Mouse (Mus musculus) small intestine, adult 2 months (tissue): Measurements from ENCODE around the gene Sass6. TPM values are rescaled to one million over a fixed set of nuclear protein-coding genes. Genes with fewer than 3 reads are reported as not detected.
"Not testable (repeated sequence)": the region's sequence is repeated elsewhere in the genome, so short reads cannot be mapped to it uniquely, and the experiment has no call there.

Experiments
- H3K27ac ChIP-seq: fragments of 200-500 bp; 2 replicates; pipeline ENCODE4 v1.5.1; 2012; ENCODE audit warnings: low read depth, low read length, control low read depth, inconsistent platforms; ENCODE audit not compliant: insufficient read depth
- H3K27me3 ChIP-seq: fragments of 200-500 bp; 2 replicates; pipeline ENCODE4 v1.6.1; 2012; ENCODE audit warnings: mild to moderate bottlenecking, moderate library complexity, low read length, inconsistent platforms; ENCODE audit not compliant: control insufficient read depth, insufficient read depth
- H3K36me3 ChIP-seq: fragments of 200-500 bp; 2 replicates; pipeline ENCODE4 v1.6.1; 2012; ENCODE audit warnings: mild to moderate bottlenecking, low read length, control low read depth, inconsistent platforms; ENCODE audit not compliant: control insufficient read depth, insufficient read depth
- H3K4me1 ChIP-seq: fragments of 200-500 bp; 2 replicates; pipeline ENCODE4 v1.6.1; 2012; ENCODE audit warnings: low read length, inconsistent platforms, mixed read lengths; ENCODE audit not compliant: control insufficient read depth, insufficient read depth, insufficient read length
- H3K4me3 ChIP-seq: fragments of 200-500 bp; 2 replicates; pipeline ENCODE4 v1.5.1; 2012; ENCODE audit warnings: low read depth, mild to moderate bottlenecking, control low read depth, inconsistent platforms, low read length, moderate library complexity
- CTCF ChIP-seq: fragments of 200-500 bp; IDR thresholded peaks from 2 replicates; pipeline ENCODE4 v1.5.1; 2012; ENCODE audit warnings: low read depth, mild to moderate bottlenecking, control low read depth, inconsistent platforms, low read length, moderate library complexity, mixed read lengths; ENCODE audit not compliant: insufficient replicate concordance, insufficient read length; ENCODE audit errors: extremely low read depth
- POLR2A ChIP-seq: fragments of 200-500 bp; IDR thresholded peaks from 2 replicates; pipeline ENCODE4 v1.6.1; 2012; ENCODE audit warnings: low read depth, mild to moderate bottlenecking, control low read depth, inconsistent platforms, low read length, moderate library complexity
- WGBS: fragments of 180-500 bp; shearing (Covaris S2); methylation state at CpG from one replicate; pipeline ENCODE4 v1.1.7; 2018; 5-methylcytosine and 5-hydroxymethylcytosine counted together
- polyA plus RNA-seq: library from polyadenylated mRNA; depleted of rRNA; stranded (reverse); fragments of >200 nt; gene quantifications from 2 replicates; pipeline ENCODE4 v1.2.3, GENCODE M21; 2012; rRNA removed

The Sass6 gene
- polyA plus RNA-seq, result 0.11 and 1.2 TPM in 2 replicates

DNA sequence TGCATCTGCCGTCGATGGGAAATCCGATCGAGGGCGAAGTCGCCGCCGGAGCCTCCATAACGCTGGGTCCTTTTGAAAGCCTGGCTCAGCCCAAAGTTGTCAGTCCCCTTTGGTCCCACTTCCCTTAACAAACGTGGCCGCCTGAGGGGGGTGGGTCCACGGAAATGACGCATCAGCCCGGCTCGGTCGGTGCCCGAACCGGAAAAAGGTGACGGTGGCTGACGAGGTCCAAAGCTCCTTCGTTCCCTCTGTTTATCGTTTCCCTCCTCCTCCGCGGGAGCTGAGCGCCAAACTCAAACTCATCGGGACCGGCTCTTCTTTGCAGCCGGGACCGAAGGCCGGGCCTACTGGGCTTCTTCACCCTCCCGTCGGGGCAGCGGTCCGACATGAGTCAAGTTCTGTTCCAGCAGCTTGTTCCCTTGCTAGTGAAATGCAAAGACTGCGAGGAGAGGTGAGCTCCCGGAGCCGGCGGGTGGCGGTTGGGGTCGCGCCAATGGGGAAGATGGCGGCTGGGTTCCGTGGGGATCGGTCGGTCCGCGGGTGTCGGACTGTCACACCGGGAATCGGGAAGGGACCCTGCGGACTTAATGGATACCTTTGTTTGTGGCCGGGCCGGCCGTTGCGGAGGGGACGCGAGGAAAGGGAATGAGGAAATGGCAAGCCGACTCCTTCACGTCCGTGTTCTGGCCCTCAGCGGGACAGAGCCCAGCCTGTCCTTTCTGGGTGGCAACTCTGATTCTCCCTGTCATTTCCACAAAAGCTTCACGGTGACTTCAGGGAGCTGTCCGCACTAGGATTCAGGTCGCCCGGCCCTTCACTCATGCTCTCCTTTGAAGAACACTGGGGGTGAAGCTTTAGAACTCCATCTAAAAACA is at the start of gene Sass6:
TSS of gene Sass6 (plus strand) at position 255 of the 875 bp plus-strand sequence.
- TF ChIP-seq POLR2A (no peak; the same call in 1 of the 2 replicates), CTCF (no peak)
- Histone ChIP-seq H3K27ac (peak within 1 kb of the TSS; percentile 55), H3K4me1 (peaks cover 2% of the 10 kb centered on the region; the same call in 1 of the 2 replicates), H3K36me3 (peaks cover 9% of the 10 kb centered on the region), H3K27me3 (no peaks in the 10 kb centered on the region), H3K4me3 (peak within 1 kb of the TSS; percentile 87)
- under 1% methylated on average over 65 of the region's 65 CpGs for WGBS

- no peak overlapping the region for H3K27ac ChIP-seq
- WGBS, result 58% methylated on average over 5 of the region's 5 CpGs
- no peaks in the 10 kb centered on the region for H3K27me3 ChIP-seq
- H3K36me3 ChIP-seq, result peaks cover 12% of the 10 kb centered on the region
- H3K4me1 ChIP-seq, result no peaks in the 10 kb centered on the region
- H3K4me3 ChIP-seq, result no peak overlapping the region
- no peak for TF ChIP-seq POLR2A
- TF ChIP-seq CTCF, result no peak
These were observed 47.4 kb upstream of the Sass6 start for GRCm38 (mm10) chr3:116547430-116547829.

DNA sequence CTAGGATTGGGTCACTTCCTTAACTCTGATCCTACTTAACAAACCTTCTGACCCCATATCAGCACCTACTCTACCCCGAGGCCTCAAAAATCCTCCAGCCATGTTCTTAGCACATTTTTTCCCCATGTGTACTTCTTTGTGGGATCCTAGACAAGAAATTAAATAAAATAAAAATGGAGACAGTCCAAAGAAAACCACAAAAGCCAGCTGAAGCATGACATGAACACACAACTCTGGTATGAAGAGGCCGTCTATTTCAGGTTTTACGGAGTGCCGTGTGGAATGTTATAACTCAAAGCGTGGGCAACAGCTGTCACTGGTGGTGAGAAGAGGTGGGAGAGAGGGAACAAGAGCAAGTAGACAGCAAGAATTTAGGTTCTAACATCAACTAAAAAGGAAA is 43.4 kb upstream of the Sass6 start:
- 93% methylated on average over 5 of the region's 5 CpGs for WGBS
- Histone ChIP-seq H3K4me3 (no peak overlapping the region), H3K4me1 (no peaks in the 10 kb centered on the region), H3K36me3 (peaks cover 8% of the 10 kb centered on the region), H3K27ac (no peak overlapping the region), H3K27me3 (no peaks in the 10 kb centered on the region)
- no peak for TF ChIP-seq CTCF
- no peak for TF ChIP-seq POLR2A

DNA sequence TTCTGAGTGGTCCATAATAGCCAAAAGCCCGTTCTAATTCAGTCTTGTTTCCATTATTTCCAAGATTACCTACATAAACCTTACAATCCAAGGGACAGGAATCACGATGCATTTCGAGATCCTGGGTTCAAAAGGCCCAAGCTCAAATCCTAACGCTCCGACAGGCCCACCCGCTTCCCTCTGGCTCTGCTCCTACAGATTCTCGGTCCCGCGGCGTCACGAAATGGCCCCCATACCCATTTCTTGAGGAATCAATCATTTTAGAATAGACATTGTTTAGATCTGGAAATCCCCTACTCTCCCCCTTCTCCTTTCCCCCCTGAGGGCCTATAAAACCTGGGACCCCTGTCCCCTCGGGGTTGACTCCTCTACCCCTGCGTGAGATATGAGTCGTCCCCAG is 33.5 kb upstream of the Sass6 start:
- H3K4me3 ChIP-seq, H3K36me3 ChIP-seq, H3K27me3 ChIP-seq, H3K27ac ChIP-seq, H3K4me1 ChIP-seq: not testable (repeated sequence)
- WGBS, result 94% methylated on average over 14 of the region's 14 CpGs

DNA sequence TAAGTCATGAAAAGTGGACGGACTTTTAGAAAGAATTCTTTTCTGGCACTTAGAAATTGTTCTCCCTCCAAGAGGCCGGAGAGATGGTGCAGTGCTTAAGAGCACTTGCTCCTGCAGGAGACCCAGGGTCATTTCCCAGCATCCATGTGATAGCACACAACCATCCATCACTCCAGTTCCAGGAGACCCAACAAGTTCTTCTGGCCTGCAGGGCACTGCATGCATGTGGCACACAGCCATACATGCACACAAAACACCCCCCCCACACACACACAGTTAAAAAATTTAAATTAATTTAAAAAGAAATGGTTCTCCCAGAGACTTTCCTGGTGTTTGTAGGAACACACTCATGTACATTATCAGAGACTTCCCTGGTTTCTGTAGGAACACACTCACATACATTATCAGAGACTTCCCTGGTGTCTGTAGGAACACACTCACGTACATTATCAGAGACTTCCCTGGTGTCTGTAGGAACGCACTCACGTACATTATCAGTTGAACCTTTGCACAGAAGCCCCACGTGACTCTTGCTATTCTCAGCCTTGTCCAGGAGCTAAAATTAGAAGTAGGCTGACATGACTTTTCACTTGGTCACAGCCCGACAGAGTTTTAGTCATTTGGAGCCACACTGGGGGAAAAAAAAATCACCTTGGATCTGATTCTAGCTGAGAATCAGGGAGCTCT is 32.2 kb upstream of the Sass6 start, which contains the start of gene Lrrc39:
TSS of gene Lrrc39 (plus strand) at position 566 of the 687 bp plus-strand sequence.
- Histone ChIP-seq H3K36me3 (no peaks in the 10 kb centered on the region), H3K4me3 (no peak within 1 kb of the TSS; the same call in 1 of the 2 replicates), H3K4me1 (no peaks in the 10 kb centered on the region), H3K27me3 (no peaks in the 10 kb centered on the region; the same call in 1 of the 2 replicates), H3K27ac (no peak within 1 kb of the TSS)
- 24% methylated on average over 7 of the region's 7 CpGs for whole genome bisulfite sequencing
- no peak for TF ChIP-seq POLR2A
- TF ChIP-seq CTCF, result no peak

- H3K27ac ChIP-seq, result no peak overlapping the region
- no peaks in the 10 kb centered on the region; the same call in 1 of the 2 replicates for H3K27me3 ChIP-seq
- H3K4me3 ChIP-seq, result no peak overlapping the region; the same call in 1 of the 2 replicates
- H3K36me3 ChIP-seq, result no peaks in the 10 kb centered on the region
- no peak for TF ChIP-seq POLR2A
- no peak for TF ChIP-seq CTCF
- WGBS, result 12% methylated on average over 7 of the region's 7 CpGs
- H3K4me1 ChIP-seq, result no peaks in the 10 kb centered on the region
These were observed 31.7 kb upstream of the Sass6 start for GRCm38 (mm10) chr3:116563095-116563492.

DNA sequence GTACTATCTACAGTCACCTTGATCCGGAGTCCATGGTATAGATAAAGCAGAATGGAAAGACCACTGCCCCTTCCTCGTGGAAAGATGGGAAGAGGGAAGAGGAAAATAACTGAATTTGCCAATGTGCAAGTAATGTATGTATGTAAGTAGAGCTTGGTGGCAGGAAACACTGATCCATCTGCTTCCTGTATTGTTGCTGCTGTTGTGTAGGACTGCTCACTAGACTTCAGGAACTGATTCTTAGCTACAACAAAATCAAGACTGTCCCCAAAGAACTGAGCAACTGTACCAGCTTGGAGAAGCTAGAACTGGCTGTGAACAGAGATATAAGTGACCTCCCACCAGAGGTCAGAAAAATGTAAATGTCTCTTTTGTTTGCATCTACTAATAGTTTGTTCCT is 24.2 kb upstream of the Sass6 start:
- no peaks in the 10 kb centered on the region for H3K36me3 ChIP-seq
- H3K4me3 ChIP-seq, result no peak overlapping the region
- no peak for TF ChIP-seq CTCF
- H3K4me1 ChIP-seq, result no peaks in the 10 kb centered on the region
- H3K27me3 ChIP-seq, result no peaks in the 10 kb centered on the region
- no peak overlapping the region for H3K27ac ChIP-seq
- WGBS, result 62% methylated on average over 2 of the region's 2 CpGs
